Mouse (Mus musculus) CH12.LX (cell line): ENCODE results near the gene Tradd.
"Not testable (repeated sequence)": the region's sequence is repeated elsewhere in the genome, so short reads cannot be mapped to it uniquely, and the experiment has no call there.

Source experiments
- CTCF ChIP-seq, 2 experiments: IDR thresholded peaks in 1 of 2; conservative IDR thresholded peaks in 1 of 2; 2 replicates each; pipeline ENCODE4 v1.5.1; 2011 to 2012; ENCODE audit warnings: low read depth in 2 of 2, low read length in 2 of 2, improper control_type of control experiment in 1 of 2, inconsistent platforms in 1 of 2, mild to moderate bottlenecking in 1 of 2, moderate library complexity in 1 of 2
- EP300 ChIP-seq: IDR thresholded peaks from 2 replicates; pipeline ENCODE4 v1.6.1; 2011; ENCODE audit warnings: low read length, improper control_type of control experiment
- MAZ ChIP-seq: IDR thresholded peaks from 2 replicates; pipeline ENCODE4 v1.6.1; 2012; ENCODE audit warnings: low read depth, mild to moderate bottlenecking, inconsistent platforms, low read length, improper control_type of control experiment, moderate library complexity
- POLR2AphosphoS2 ChIP-seq: IDR thresholded peaks from 2 replicates; pipeline ENCODE4 v1.6.1; 2011; ENCODE audit warnings: low read depth, low read length, improper control_type of control experiment
- RCOR1 ChIP-seq: conservative IDR thresholded peaks from 2 replicates; pipeline ENCODE4 v1.6.1; 2012; ENCODE audit warnings: low read depth, mild to moderate bottlenecking, inconsistent platforms, low read length, improper control_type of control experiment
- ZKSCAN1 ChIP-seq: IDR thresholded peaks from 2 replicates; pipeline ENCODE4 v1.6.1; 2012; ENCODE audit warnings: low read depth, inconsistent platforms, low read length, improper control_type of control experiment, borderline replicate concordance

GRCm38 (mm10) chr8:105232321-105232693 is 32.1 kb downstream of the Tradd start:
- not testable (repeated sequence) for TF ChIP-seq EP300; MAZ; RCOR1; POLR2AphosphoS2; ZKSCAN1; CTCF (conservative IDR thresholded peaks at IDR 0.05 in 1 of 2, IDR thresholded peaks at IDR 0.05 in 1 of 2; ENCODE audit: low read depth in 2 of 2, low read length in 2 of 2)
